Mouse (Mus musculus) adrenal gland, adult 18-20 months (tissue): ENCODE data around the gene Ap3m1. TPM values are rescaled to one million over a fixed set of nuclear protein-coding genes. Genes with fewer than 3 reads are reported as not detected.

Source experiments
- DNase-seq, 2 experiments: peaks; one replicate each; pipeline ENCODE4 v3.0.0; 2021 to 2022; ENCODE audit warnings: low spot score in 2 of 2
- total RNA-seq, 2 experiments: library from RNA; stranded (reverse); gene quantifications; 1 replicate in 1 of 2; 2 replicates in 1 of 2; pipeline ENCODE4 v1.2.3; 2021

Ap3m1 gene
- total RNA-seq, 2 experiments from 2014 or later, result 83.5 to 99.8 TPM

- DNase-seq, result no peak
Measured at GRCm38 (mm10) chr14:21074398-21075320, 22.4 kb upstream of the Ap3m1 start.

- no peak for DNase-seq
Measured at GRCm38 (mm10) chr14:21073981-21074380, 21.7 kb upstream of the Ap3m1 start.

- DNase-seq, result no peak
Measured at GRCm38 (mm10) chr14:21069594-21069993, 17.3 kb upstream of the Ap3m1 start.

GRCm38 (mm10) chr14:21065490-21066162 lies 13.3 kb upstream of the Ap3m1 start:
- no peak for DNase-seq

GRCm38 (mm10) chr14:21064321-21064720 lies 12.0 kb upstream of the Ap3m1 start:
- no peak for DNase-seq

GRCm38 (mm10) chr14:21062766-21063513 lies 10.6 kb upstream of the Ap3m1 start:
- DNase-seq, result no peak

GRCm38 (mm10) chr14:21058972-21059371 lies 6.7 kb upstream of the Ap3m1 start:
- DNase-seq, result no peak

GRCm38 (mm10) chr14:21053586-21053985 lies 1.3 kb upstream of the Ap3m1 start:
- no peak for DNase-seq

- no peak for DNase-seq
Measured at GRCm38 (mm10) chr14:21053151-21053550, 843 bp upstream of the Ap3m1 start.

GRCm38 (mm10) chr14:21052781-21053130 lies 448 bp upstream of the Ap3m1 start:
- no peak for DNase-seq

- DNase-seq, result no peak
Measured at GRCm38 (mm10) chr14:21051380-21052111, 762 bp downstream of the Ap3m1 start.

GRCm38 (mm10) chr14:21050734-21051133 lies 1.6 kb downstream of the Ap3m1 start:
- DNase-seq, result no peak

GRCm38 (mm10) chr14:21048879-21049278 lies 3.4 kb downstream of the Ap3m1 start:
- no peak for DNase-seq

GRCm38 (mm10) chr14:21047840-21048239 lies 4.5 kb downstream of the Ap3m1 start:
- no peak for DNase-seq

- no peak for DNase-seq
Measured at GRCm38 (mm10) chr14:21039623-21040022, 12.7 kb downstream of the Ap3m1 start.

- DNase-seq, result no peak
Measured at GRCm38 (mm10) chr14:21039077-21039476, 13.2 kb downstream of the Ap3m1 start.

- DNase-seq, result no peak
Measured at GRCm38 (mm10) chr14:21034791-21035190, 17.5 kb downstream of the Ap3m1 start.

GRCm38 (mm10) chr14:21034271-21034670 lies 18.0 kb downstream of the Ap3m1 start:
- no peak for DNase-seq

- DNase-seq, result no peak
Measured at GRCm38 (mm10) chr14:21031783-21032511, 20.4 kb downstream of the Ap3m1 start.

- DNase-seq, result no peak
Measured at GRCm38 (mm10) chr14:21029025-21029659, 23.2 kb downstream of the Ap3m1 start.
